Mouse (Mus musculus) intestine, postnatal 0 days (tissue): Measurements from ENCODE around the gene Nos1. TPM values are rescaled to one million over a fixed set of nuclear protein-coding genes. Genes with fewer than 3 reads are reported as not detected.

Source experiments
- ATAC-seq: fragments of 200-750 bp; cut with Nextera tagmentation; 2 replicates; pipeline ENCODE4 v1.8.0; 2017; ENCODE audit warnings: mild to moderate bottlenecking, moderate TSS enrichment, moderate library complexity
- H3K27ac ChIP-seq: fragments of 300-500 bp; sonication (generic); 2 replicates; pipeline ENCODE4 v1.5.1; 2014; ENCODE audit warnings: mild to moderate bottlenecking, low read depth, low read length, moderate library complexity
- H3K27me3 ChIP-seq: fragments of 300-500 bp; sonication (generic); replicated peaks from 2 replicates; pipeline ENCODE4 v1.6.1; 2014; ENCODE audit warnings: low read length, mixed read lengths; ENCODE audit not compliant: control insufficient read depth, insufficient read depth
- H3K36me3 ChIP-seq: fragments of 300-500 bp; sonication (generic); 2 replicates; pipeline ENCODE4 v1.6.1; 2014; ENCODE audit warnings: mild to moderate bottlenecking, moderate library complexity; ENCODE audit not compliant: control insufficient read depth, insufficient read depth
- H3K4me1 ChIP-seq: fragments of 300-500 bp; sonication (generic); replicated peaks from 2 replicates; pipeline ENCODE4 v1.6.1; 2014; ENCODE audit warnings: antibody characterized with exemption, low read length, mixed read lengths; ENCODE audit not compliant: control insufficient read depth, insufficient read depth
- H3K4me2 ChIP-seq: fragments of 300-500 bp; sonication (generic); replicated peaks from 2 replicates; pipeline ENCODE4 v1.6.1; 2014; ENCODE audit warnings: low read depth, mild to moderate bottlenecking, moderate library complexity
- H3K4me3 ChIP-seq: fragments of 300-500 bp; sonication (generic); 2 replicates; pipeline ENCODE4 v1.5.1; 2014; ENCODE audit warnings: low read depth, low read length
- H3K9ac ChIP-seq: fragments of 300-500 bp; sonication (generic); 2 replicates; pipeline ENCODE4 v1.6.1; 2014; ENCODE audit warnings: mild to moderate bottlenecking, low read depth, low read length
- H3K9me3 ChIP-seq: fragments of 300-500 bp; sonication (generic); 2 replicates; pipeline ENCODE4 v1.6.1; 2016; ENCODE audit warnings: mixed run types; ENCODE audit not compliant: control insufficient read depth
- CTCF ChIP-seq: sonication (generic); IDR thresholded peaks from 2 replicates; pipeline ENCODE4 v1.5.1; 2016; ENCODE audit warnings: low read depth, mild to moderate bottlenecking, control low read depth, antibody characterized with exemption, moderate library complexity
- WGBS: fragments of 180-500 bp; shearing (Covaris S2); extraction: QIAGEN DNeasy Blood & Tissue Kit; methylation state at CpG from one replicate; pipeline ENCODE4 v1.1.7; 2014; 5-methylcytosine and 5-hydroxymethylcytosine counted together
- polyA plus RNA-seq: library from polyadenylated mRNA; unstranded; fragments of >200 nt; fragmentation: Nextera tagmentation; extraction: Ambion mirVana; gene quantifications from 2 replicates; pipeline ENCODE4 v1.2.1, GENCODE M21; 2015

The Nos1 gene
- polyA plus RNA-seq, 1 experiment from 2014 or later = 0.86 TPM

DNA sequence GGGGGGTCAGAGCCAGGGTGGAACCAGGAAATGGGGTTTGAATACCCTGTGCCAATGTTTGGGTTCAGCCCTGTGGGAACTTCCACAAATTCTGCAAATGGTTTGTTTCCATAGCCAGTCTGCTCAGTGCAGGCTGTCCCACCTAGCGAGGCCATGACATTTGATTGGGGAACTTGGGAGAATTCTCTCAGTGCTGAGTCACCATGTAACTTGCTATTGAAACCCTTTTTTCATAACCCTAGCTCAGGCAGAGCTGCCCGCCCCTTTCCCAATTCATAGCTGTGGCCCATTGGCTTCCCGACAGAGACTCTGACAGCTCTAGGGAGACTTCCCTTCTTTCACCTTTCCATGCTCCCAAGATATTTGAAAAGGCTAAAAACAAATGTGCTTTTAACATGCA is 107.3 kb downstream of the Nos1 start:
- no peaks in the 10 kb centered on the region for H3K4me1 ChIP-seq
- H3K4me3 ChIP-seq = no peak overlapping the region
- H3K4me2 ChIP-seq = no peak overlapping the region
- no peak for TF ChIP-seq CTCF
- no peaks in the 10 kb centered on the region for H3K9me3 ChIP-seq
- WGBS = 75% methylated on average over 3 of the region's 3 CpGs
- no peaks in the 10 kb centered on the region for H3K27me3 ChIP-seq
- H3K9ac ChIP-seq = no peak overlapping the region
- no peak for ATAC-seq
- H3K36me3 ChIP-seq = no peaks in the 10 kb centered on the region
- no peak overlapping the region for H3K27ac ChIP-seq

DNA sequence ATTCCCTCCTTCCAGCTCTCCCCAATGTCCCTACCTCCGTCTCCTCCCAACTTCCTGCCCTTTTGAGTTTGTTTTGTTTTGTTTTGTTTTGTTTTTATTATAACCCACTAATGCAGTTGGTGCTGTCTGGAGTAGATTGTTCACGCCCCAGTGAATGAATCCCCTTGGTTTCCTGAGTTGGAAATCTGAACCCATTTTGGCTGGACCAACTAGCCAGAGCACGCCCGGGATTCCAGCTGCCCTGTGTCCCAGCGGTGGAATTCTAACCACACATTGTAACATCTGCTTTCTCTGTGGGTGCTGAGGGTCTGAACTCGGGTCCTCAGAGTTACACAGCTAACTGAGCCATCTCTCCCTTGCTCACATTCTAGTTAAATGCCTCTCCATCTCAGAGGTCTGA is 108.1 kb downstream of the Nos1 start:
- TF ChIP-seq CTCF = no peak
- Histone ChIP-seq H3K27me3 (no peaks in the 10 kb centered on the region), H3K4me3 (no peak overlapping the region), H3K9me3 (no peaks in the 10 kb centered on the region), H3K9ac (no peak overlapping the region), H3K4me2 (no peak overlapping the region), H3K4me1 (no peaks in the 10 kb centered on the region), H3K36me3 (no peaks in the 10 kb centered on the region), H3K27ac (no peak overlapping the region)
- no peak for ATAC-seq
- WGBS = 54% methylated on average over 6 of the region's 6 CpGs

DNA sequence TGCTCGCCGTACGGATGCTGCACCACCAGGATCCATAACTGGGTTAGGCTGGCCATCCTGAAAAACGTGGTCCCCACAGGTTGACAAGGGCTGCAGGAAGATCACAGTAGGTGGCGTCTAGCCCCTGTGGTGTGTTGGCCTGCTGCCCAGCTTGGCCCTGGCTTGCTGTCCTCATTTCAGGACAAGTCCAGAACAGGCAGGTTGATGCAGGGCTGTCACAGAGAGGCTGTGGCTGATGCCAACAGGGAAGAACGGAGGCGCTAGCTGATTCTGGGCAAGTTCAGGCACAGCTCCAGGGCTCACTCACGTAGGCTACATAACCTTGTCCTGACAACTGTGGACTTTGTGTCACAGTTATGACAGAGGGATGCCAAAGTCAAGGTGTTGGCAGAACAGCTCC is 108.7 kb downstream of the Nos1 start:
- Histone ChIP-seq H3K9me3 (no peaks in the 10 kb centered on the region), H3K27me3 (no peaks in the 10 kb centered on the region), H3K9ac (no peak overlapping the region), H3K4me1 (no peaks in the 10 kb centered on the region), H3K36me3 (no peaks in the 10 kb centered on the region), H3K4me2 (no peak overlapping the region), H3K27ac (no peak overlapping the region), H3K4me3 (no peak overlapping the region)
- no peak for TF ChIP-seq CTCF
- 77% methylated on average over 8 of the region's 8 CpGs for WGBS
- no peak for ATAC-seq

DNA sequence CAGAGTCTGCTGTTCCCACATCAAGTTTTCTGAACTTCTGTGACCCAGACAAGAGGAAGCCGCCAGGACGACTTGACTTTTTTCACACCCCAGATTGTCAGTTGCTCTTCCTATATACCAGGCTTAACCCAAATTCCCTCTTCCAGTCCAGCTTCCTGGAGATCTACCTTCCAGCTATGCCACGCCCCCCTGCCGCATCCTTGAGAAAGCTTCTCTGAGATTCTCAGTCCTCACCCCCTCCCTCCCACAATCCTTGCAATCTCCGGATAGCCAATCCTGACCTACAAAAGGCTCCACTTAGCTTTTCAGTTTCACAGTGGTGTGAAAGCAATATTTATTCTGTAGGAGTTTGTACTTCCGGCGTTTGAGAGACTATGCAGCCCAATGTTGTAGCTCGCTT is 110.0 kb downstream of the Nos1 start:
- 58% methylated on average over 8 of the region's 8 CpGs for WGBS
- no peak overlapping the region for H3K4me3 ChIP-seq
- H3K27me3 ChIP-seq = no peaks in the 10 kb centered on the region
- H3K9me3 ChIP-seq = no peaks in the 10 kb centered on the region
- TF ChIP-seq CTCF = no peak
- no peaks in the 10 kb centered on the region for H3K4me1 ChIP-seq
- H3K36me3 ChIP-seq = no peaks in the 10 kb centered on the region
- no peak for ATAC-seq
- no peak overlapping the region for H3K9ac ChIP-seq
- no peak overlapping the region for H3K4me2 ChIP-seq
- H3K27ac ChIP-seq = no peak overlapping the region

DNA sequence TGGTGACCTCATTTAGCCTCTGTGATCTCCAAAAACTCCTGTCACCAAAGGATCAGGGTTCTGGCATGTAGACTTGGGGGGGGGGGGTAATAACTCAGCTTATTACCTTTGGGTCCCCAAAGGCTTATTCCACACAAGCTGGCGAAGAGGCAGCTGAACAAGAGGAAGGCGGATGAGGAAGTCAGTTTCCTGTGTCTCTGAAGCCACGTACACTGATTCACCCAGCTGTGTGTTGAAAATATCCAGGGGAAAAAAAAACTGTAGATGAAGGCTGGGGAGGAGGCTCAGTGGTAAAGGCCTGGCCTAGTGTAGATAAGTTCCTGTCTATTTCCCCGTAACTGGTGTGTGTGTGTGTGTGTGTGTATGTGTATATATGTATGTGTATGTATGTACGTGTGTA is 110.7 kb downstream of the Nos1 start:
- TF ChIP-seq CTCF = no peak
- no peak overlapping the region for H3K4me3 ChIP-seq
- 70% methylated on average over 5 of the region's 5 CpGs for WGBS
- no peak overlapping the region for H3K27ac ChIP-seq
- no peak overlapping the region for H3K4me2 ChIP-seq
- no peak for ATAC-seq
- H3K9me3 ChIP-seq = no peaks in the 10 kb centered on the region
- no peaks in the 10 kb centered on the region for H3K36me3 ChIP-seq
- H3K4me1 ChIP-seq = no peaks in the 10 kb centered on the region
- no peak overlapping the region for H3K9ac ChIP-seq
- H3K27me3 ChIP-seq = no peaks in the 10 kb centered on the region

DNA sequence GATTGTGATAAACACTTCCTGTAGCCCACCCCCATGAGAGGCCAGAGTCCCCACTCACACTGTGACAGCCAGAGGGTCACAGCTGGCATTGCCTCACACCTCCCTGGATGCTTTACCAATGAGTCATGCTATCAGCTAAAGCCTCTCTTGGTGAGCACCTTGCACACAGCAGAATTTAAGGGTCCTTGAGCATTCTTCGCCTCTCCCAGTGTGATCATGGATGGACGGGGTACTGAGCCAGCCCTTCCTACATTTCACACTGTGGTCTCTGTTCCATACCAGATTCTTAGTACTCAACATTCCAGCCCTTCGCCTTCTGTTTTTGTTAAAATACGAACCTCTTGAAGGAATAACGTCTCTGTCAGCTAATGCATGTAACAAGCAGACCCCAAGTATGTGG is 113.2 kb downstream of the Nos1 start:
- Histone ChIP-seq H3K4me2 (no peak overlapping the region), H3K27ac (no peak overlapping the region), H3K4me3 (no peak overlapping the region), H3K9me3 (no peaks in the 10 kb centered on the region), H3K4me1 (no peaks in the 10 kb centered on the region), H3K36me3 (no peaks in the 10 kb centered on the region), H3K9ac (no peak overlapping the region), H3K27me3 (no peaks in the 10 kb centered on the region)
- WGBS = 81% methylated on average over 5 of the region's 5 CpGs
- no peak for ATAC-seq
- no peak for TF ChIP-seq CTCF

DNA sequence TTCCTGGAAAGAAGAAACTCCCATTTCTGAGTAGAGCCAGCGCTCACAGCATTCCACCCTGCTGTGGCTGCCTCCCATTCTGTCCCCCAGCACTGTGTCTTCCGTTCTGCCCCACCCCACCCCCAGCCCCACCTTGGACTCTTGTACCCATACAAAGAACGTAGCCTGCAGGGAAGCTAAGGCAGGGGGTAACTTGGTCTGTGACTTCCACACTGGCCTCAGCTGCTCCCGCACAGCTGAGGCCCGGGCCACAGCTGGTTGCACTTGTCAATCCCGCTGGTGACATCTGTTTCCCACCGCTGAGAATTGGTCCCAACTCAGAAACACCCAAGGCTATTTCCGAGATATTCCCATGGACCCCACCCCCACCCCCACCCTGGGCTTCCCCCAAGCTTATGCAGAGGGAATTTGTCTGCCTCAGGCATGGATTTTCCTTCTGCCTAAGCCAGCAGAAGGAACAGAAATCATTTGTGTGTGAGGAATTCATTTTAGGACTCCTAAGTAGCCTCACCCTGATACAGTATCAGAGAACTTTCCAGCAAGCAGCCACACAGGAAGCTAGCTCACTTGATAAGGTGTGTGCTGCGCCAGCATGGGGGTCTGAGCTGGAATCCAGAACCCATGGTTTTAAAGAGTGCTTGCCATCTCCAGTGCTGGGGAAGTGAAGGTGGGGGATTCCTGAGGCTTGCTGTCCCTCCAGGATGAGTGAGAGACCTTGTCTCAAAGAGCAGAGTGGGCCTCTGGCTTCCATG is 117.4 kb downstream of the Nos1 start:
- peak; percentile 77 for ATAC-seq
- Histone ChIP-seq H3K4me1 (no peaks in the 10 kb centered on the region), H3K27ac (no peak overlapping the region), H3K9ac (no peak overlapping the region), H3K9me3 (no peaks in the 10 kb centered on the region), H3K4me2 (peak overlapping the region; percentile 21), H3K27me3 (no peaks in the 10 kb centered on the region), H3K36me3 (no peaks in the 10 kb centered on the region), H3K4me3 (no peak overlapping the region)
- no peak for TF ChIP-seq CTCF
- 16% methylated on average over 9 of the region's 9 CpGs for WGBS
